Mouse (Mus musculus): ENCODE measurements at regions not wholly inside any gene's neighbourhood (a gene's known extent, or its start where the extent isn't known, plus 50 kb on each side); places are given as distances from the start of the nearest gene placed in this dataset.

DNA sequence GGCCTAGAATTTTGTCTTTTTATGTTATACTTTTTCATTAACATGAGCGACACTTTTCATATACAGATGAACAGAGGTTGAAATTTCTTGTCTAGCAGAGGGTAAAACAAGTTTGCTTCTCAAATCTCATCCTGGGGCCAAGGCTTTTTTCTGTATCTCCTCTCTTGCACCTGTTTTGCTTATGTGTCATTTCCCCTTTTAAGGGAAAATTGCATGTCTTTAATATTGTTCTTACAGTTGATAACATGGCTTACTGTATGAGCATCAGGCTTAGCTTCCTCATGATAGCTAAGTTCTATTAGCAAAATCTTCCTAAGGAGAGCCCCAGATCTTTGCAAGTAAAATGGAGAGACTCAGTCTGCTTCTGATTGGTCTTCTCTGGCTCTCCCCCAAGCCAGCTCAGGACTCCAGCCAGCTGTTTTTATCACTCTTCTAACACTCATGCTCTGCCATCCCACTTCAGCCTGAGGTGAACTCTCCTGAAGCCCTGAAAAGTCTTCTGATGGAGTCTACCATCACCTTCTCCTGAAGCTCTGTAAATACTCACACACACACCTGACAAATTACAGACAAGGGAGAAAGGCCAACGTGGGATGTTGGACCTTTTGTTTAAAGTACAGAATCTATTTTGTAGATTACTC is 160.8 kb downstream of the Wdr20rt start:
- H3K27ac ChIP-seq (ENCODE audit: low read depth, low read length): no peak overlapping the region
- TF ChIP-seq CTCF (IDR thresholded peaks at IDR 0.05; ENCODE audit: low read depth): no peak
- H3K4me3 ChIP-seq (ENCODE audit: low read depth, low read length): no peak overlapping the region
- no peak overlapping the region for H3K9ac ChIP-seq (ENCODE audit: low read depth, low read length)
- ATAC-seq: no peak
- no peaks in the 10 kb centered on the region for H3K9me3 ChIP-seq (ENCODE audit: control insufficient read depth)
- H3K4me1 ChIP-seq (replicated peaks; ENCODE audit: control insufficient read depth, insufficient read depth, low read length): no peaks in the 10 kb centered on the region
- H3K4me2 ChIP-seq (replicated peaks; ENCODE audit: low read depth): no peak overlapping the region
- no peaks in the 10 kb centered on the region for H3K36me3 ChIP-seq (ENCODE audit: control insufficient read depth, insufficient read depth)
- no peaks in the 10 kb centered on the region for H3K27me3 ChIP-seq (replicated peaks; ENCODE audit: control insufficient read depth, insufficient read depth, low read length)
- 59% methylated on average over 2 of the region's 2 CpGs for WGBS

DNA sequence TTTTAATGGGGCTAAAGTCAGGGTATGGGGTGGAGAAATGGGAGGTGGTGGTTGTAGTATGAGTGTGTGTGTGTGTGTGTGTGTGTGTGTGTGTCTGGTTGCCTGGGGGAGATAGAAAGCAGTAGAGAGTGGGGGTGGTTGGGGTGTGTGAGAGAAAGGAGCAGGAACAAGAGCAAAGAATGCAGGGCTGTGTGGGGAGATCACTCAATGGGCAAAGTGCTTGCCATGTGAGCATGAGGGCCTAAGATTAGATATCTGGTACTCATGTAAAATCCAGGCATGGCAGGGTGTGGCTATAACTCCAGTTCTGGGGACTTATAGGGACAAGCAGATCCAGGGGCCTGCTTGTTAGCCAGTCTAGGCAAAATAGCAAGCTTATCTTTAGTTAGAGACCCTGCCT is 161.7 kb downstream of the Wdr20rt start:
- ATAC-seq: no peak
- no peak overlapping the region for H3K4me2 ChIP-seq (replicated peaks; ENCODE audit: low read depth)
- no peaks in the 10 kb centered on the region for H3K9me3 ChIP-seq (ENCODE audit: control insufficient read depth)
- no peak overlapping the region for H3K4me3 ChIP-seq (ENCODE audit: low read depth, low read length)
- H3K9ac ChIP-seq (ENCODE audit: low read depth, low read length): no peak overlapping the region
- no peaks in the 10 kb centered on the region for H3K36me3 ChIP-seq (ENCODE audit: control insufficient read depth, insufficient read depth)
- H3K27ac ChIP-seq (ENCODE audit: low read depth, low read length): no peak overlapping the region
- no peaks in the 10 kb centered on the region for H3K27me3 ChIP-seq (replicated peaks; ENCODE audit: control insufficient read depth, insufficient read depth, low read length)
- no peaks in the 10 kb centered on the region for H3K4me1 ChIP-seq (replicated peaks; ENCODE audit: control insufficient read depth, insufficient read depth, low read length)
- TF ChIP-seq CTCF (IDR thresholded peaks at IDR 0.05; ENCODE audit: low read depth): no peak

DNA sequence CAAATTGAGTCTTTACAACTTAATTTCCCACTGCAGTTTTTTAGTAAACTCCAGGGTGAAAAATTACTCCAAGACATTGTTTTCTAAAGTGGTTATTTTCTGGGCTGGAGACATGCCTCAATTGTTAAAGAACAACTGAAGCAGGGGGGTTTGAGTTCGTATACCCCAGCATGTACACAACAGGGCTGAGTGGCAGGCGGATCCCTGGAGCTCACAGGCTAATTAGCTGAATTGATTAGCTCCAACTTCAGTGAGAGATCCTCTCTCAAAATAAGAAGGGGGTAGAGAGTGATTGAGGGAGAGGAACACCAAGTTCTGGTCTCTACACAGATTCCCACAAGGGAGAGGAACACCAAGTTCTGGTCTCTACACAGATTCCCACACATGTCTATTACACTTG is 164.2 kb downstream of the Wdr20rt start:
- Histone ChIP-seq H3K27me3 (replicated peaks; ENCODE audit: control insufficient read depth, insufficient read depth, low read length) (no peaks in the 10 kb centered on the region), H3K36me3 (ENCODE audit: control insufficient read depth, insufficient read depth) (no peaks in the 10 kb centered on the region), H3K9me3 (ENCODE audit: control insufficient read depth) (no peaks in the 10 kb centered on the region), H3K4me2 (replicated peaks; ENCODE audit: low read depth) (no peak overlapping the region), H3K27ac (ENCODE audit: low read depth, low read length) (no peak overlapping the region), H3K4me3 (ENCODE audit: low read depth, low read length) (no peak overlapping the region), H3K9ac (ENCODE audit: low read depth, low read length) (no peak overlapping the region), H3K4me1 (replicated peaks; ENCODE audit: control insufficient read depth, insufficient read depth, low read length) (no peaks in the 10 kb centered on the region)
- no peak for ATAC-seq
- TF ChIP-seq CTCF (IDR thresholded peaks at IDR 0.05; ENCODE audit: low read depth): no peak
- 71% methylated on average over 2 of the region's 2 CpGs for WGBS

DNA sequence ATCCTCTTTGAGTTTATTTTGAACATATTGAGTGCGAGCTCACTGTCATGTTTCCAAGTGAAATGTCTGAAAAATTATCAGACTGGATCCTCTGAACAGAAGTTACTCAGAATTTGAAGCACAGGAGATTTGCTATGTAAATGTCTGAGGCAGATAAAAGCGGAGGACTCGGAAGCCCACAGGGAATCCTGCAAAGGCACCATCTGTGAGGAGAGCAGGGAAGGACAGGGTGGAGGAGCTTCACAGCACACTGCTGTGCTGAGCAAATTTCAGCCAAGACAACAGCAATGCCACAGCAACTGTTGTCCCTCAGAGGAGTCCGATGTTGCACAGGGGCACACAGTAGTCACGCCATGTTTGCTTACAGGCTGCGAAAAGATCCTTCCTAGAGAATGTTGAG is 165.0 kb downstream of the Wdr20rt start:
- H3K4me3 ChIP-seq (ENCODE audit: low read depth, low read length): no peak overlapping the region
- no peak overlapping the region for H3K27ac ChIP-seq (ENCODE audit: low read depth, low read length)
- no peaks in the 10 kb centered on the region for H3K9me3 ChIP-seq (ENCODE audit: control insufficient read depth)
- 90% methylated on average over 6 of the region's 6 CpGs for WGBS
- no peak overlapping the region for H3K9ac ChIP-seq (ENCODE audit: low read depth, low read length)
- no peak overlapping the region for H3K4me2 ChIP-seq (replicated peaks; ENCODE audit: low read depth)
- H3K27me3 ChIP-seq (replicated peaks; ENCODE audit: control insufficient read depth, insufficient read depth, low read length): no peaks in the 10 kb centered on the region
- no peak for TF ChIP-seq CTCF (IDR thresholded peaks at IDR 0.05; ENCODE audit: low read depth)
- H3K36me3 ChIP-seq (ENCODE audit: control insufficient read depth, insufficient read depth): no peaks in the 10 kb centered on the region
- H3K4me1 ChIP-seq (replicated peaks; ENCODE audit: control insufficient read depth, insufficient read depth, low read length): no peaks in the 10 kb centered on the region
- ATAC-seq: no peak

DNA sequence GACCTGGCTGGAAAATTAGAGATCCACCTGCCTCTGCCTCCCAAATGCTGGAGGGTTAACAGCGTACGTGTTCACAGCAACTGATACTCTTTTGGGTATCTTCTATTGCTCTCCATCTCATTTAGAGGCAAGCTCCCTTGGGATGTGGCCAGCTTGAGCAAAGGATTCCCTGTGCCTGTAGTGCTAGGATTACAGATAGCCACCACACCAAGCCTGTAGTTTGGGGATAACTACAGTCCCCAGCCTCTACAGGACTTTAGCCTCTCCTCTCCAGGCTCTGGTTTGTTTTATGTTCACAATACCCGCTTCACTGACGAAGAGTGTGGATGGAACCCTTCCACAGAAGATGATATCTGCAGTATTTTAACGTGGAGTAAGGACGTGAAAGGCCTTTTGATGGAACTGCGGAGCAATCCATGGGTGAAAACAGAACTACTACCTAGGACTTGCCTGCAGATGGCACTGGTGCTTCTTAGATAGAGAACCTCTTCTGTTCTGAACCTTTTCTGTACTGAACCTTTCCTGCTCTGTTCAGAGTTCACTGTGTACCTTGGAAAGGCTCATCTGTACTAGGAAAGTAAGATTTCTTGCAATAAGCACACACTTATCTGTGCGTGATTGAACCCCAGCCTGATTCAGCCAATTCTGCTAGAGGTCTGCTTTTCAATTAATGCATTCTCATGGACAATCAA is 176.6 kb downstream of the Wdr20rt start:
- Histone ChIP-seq H3K4me2 (replicated peaks; ENCODE audit: low read depth) (no peak overlapping the region), H3K9ac (ENCODE audit: low read depth, low read length) (no peak overlapping the region), H3K27me3 (replicated peaks; ENCODE audit: control insufficient read depth, insufficient read depth, low read length) (no peaks in the 10 kb centered on the region), H3K4me3 (ENCODE audit: low read depth, low read length) (no peak overlapping the region), H3K4me1 (replicated peaks; ENCODE audit: control insufficient read depth, insufficient read depth, low read length) (no peaks in the 10 kb centered on the region), H3K36me3 (ENCODE audit: control insufficient read depth, insufficient read depth) (no peaks in the 10 kb centered on the region), H3K27ac (ENCODE audit: low read depth, low read length) (no peak overlapping the region), H3K9me3 (ENCODE audit: control insufficient read depth) (no peaks in the 10 kb centered on the region)
- ATAC-seq: no peak
- TF ChIP-seq CTCF (IDR thresholded peaks at IDR 0.05; ENCODE audit: low read depth): peak; percentile 82
- WGBS: 45% methylated on average over 8 of the region's 8 CpGs

DNA sequence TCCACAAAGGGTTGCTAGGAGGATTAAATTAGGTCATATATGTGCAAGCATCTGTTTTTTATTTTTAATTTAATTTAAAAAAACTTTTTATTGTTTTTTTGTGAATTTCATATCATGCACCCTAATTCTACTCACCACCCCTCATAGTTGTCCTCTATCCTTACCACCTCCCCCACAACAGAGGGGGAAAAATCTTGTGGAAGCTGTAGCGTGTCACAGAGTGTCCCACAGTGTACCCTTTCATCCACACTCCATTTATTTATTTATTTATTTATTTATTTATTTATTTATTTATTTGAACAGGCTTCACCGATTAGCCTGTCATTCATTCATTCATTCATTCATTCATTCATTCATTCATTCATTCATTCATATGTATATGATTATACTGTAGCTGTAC is 177.8 kb downstream of the Wdr20rt start:
- Histone ChIP-seq H3K27ac (ENCODE audit: low read depth, low read length) (no peak overlapping the region), H3K9me3 (ENCODE audit: control insufficient read depth) (no peaks in the 10 kb centered on the region), H3K4me1 (replicated peaks; ENCODE audit: control insufficient read depth, insufficient read depth, low read length) (no peaks in the 10 kb centered on the region), H3K36me3 (ENCODE audit: control insufficient read depth, insufficient read depth) (no peaks in the 10 kb centered on the region), H3K4me2 (replicated peaks; ENCODE audit: low read depth) (no peak overlapping the region), H3K27me3 (replicated peaks; ENCODE audit: control insufficient read depth, insufficient read depth, low read length) (no peaks in the 10 kb centered on the region), H3K9ac (ENCODE audit: low read depth, low read length) (no peak overlapping the region), H3K4me3 (ENCODE audit: low read depth, low read length) (no peak overlapping the region)
- ATAC-seq: no peak
- 90% methylated on average over 2 of the region's 2 CpGs for WGBS
- TF ChIP-seq CTCF (IDR thresholded peaks at IDR 0.05; ENCODE audit: low read depth): no peak

Measured in intestine, postnatal 0 days (tissue).